Mouse (Mus musculus): ENCODE data around the gene Nrn1l. TPM values are rescaled to one million over a fixed set of nuclear protein-coding genes. Genes with fewer than 3 reads are reported as not detected.

The Nrn1l gene
- polyA plus RNA-seq (2012; rRNA removed) = 0.90 and 1.6 TPM in 2 replicates

- DNase-seq (ENCODE audit: low read depth) = peak; percentile 89
- TF ChIP-seq CTCF (IDR thresholded peaks at IDR 0.05; ENCODE audit: borderline replicate concordance, extremely low read depth, insufficient read depth, insufficient read length) (no peak), POLR2A (IDR thresholded peaks at IDR 0.05; ENCODE audit: borderline replicate concordance, extremely low read depth, insufficient read depth, insufficient read length, poor library complexity, severe bottlenecking) (no peak)
Measured at GRCm38 (mm10) chr8:105893339-105893738, at the start of gene Nrn1l. Gene Nrn1l (plus strand): TSS chr8:105893567.

- TF ChIP-seq CTCF (IDR thresholded peaks at IDR 0.05; ENCODE audit: borderline replicate concordance, extremely low read depth, insufficient read depth, insufficient read length) (no peak), POLR2A (IDR thresholded peaks at IDR 0.05; ENCODE audit: borderline replicate concordance, extremely low read depth, insufficient read depth, insufficient read length, poor library complexity, severe bottlenecking) (no peak)
- DNase-seq (ENCODE audit: low read depth) = no peak
Measured at GRCm38 (mm10) chr8:105846678-105847077, 46.7 kb upstream of the Nrn1l start.

GRCm38 (mm10) chr8:105850014-105850413 is 43.4 kb upstream of the Nrn1l start:
- no peak for DNase-seq (ENCODE audit: low read depth)
- TF ChIP-seq POLR2A (IDR thresholded peaks at IDR 0.05; ENCODE audit: borderline replicate concordance, extremely low read depth, insufficient read depth, insufficient read length, poor library complexity, severe bottlenecking) (no peak), CTCF (IDR thresholded peaks at IDR 0.05; ENCODE audit: borderline replicate concordance, extremely low read depth, insufficient read depth, insufficient read length) (no peak)

- no peak for DNase-seq (ENCODE audit: low read depth)
- TF ChIP-seq POLR2A (IDR thresholded peaks at IDR 0.05; ENCODE audit: borderline replicate concordance, extremely low read depth, insufficient read depth, insufficient read length, poor library complexity, severe bottlenecking) = no peak
- TF ChIP-seq CTCF (IDR thresholded peaks at IDR 0.05; ENCODE audit: borderline replicate concordance, extremely low read depth, insufficient read depth, insufficient read length) = no peak
Measured at GRCm38 (mm10) chr8:105850611-105851010, 42.8 kb upstream of the Nrn1l start.

GRCm38 (mm10) chr8:105851651-105852143 is 41.7 kb upstream of the Nrn1l start:
- TF ChIP-seq POLR2A (IDR thresholded peaks at IDR 0.05; ENCODE audit: borderline replicate concordance, extremely low read depth, insufficient read depth, insufficient read length, poor library complexity, severe bottlenecking) (peak; percentile 94; the same call in 1 of the 2 replicates), CTCF (IDR thresholded peaks at IDR 0.05; ENCODE audit: borderline replicate concordance, extremely low read depth, insufficient read depth, insufficient read length) (no peak)

GRCm38 (mm10) chr8:105852146-105852729 is 41.1 kb upstream of the Nrn1l start:
- DNase-seq (ENCODE audit: low read depth) = no peak

More at GRCm38 (mm10) chr8:105851651-105852143, 41.7 kb upstream of the Nrn1l start:
- DNase-seq (ENCODE audit: low read depth) = peak; percentile 98

GRCm38 (mm10) chr8:105853178-105853577 is 40.2 kb upstream of the Nrn1l start, which contains the start of gene Cenpt:
Gene Cenpt (minus strand): TSS chr8:105853278.
- DNase-seq (ENCODE audit: low read depth) = no peak
- TF ChIP-seq POLR2A (IDR thresholded peaks at IDR 0.05; ENCODE audit: borderline replicate concordance, extremely low read depth, insufficient read depth, insufficient read length, poor library complexity, severe bottlenecking) = no peak
- no peak for TF ChIP-seq CTCF (IDR thresholded peaks at IDR 0.05; ENCODE audit: borderline replicate concordance, extremely low read depth, insufficient read depth, insufficient read length)

More at GRCm38 (mm10) chr8:105852146-105852729, 41.1 kb upstream of the Nrn1l start:
- TF ChIP-seq CTCF (IDR thresholded peaks at IDR 0.05; ENCODE audit: borderline replicate concordance, extremely low read depth, insufficient read depth, insufficient read length) (no peak), POLR2A (IDR thresholded peaks at IDR 0.05; ENCODE audit: borderline replicate concordance, extremely low read depth, insufficient read depth, insufficient read length, poor library complexity, severe bottlenecking) (no peak)

- DNase-seq (ENCODE audit: low read depth) = no peak
- TF ChIP-seq POLR2A (IDR thresholded peaks at IDR 0.05; ENCODE audit: borderline replicate concordance, extremely low read depth, insufficient read depth, insufficient read length, poor library complexity, severe bottlenecking) (no peak), CTCF (IDR thresholded peaks at IDR 0.05; ENCODE audit: borderline replicate concordance, extremely low read depth, insufficient read depth, insufficient read length) (no peak)
Measured at GRCm38 (mm10) chr8:105854303-105854702, 39.1 kb upstream of the Nrn1l start.

- peak; percentile 97 for DNase-seq (ENCODE audit: low read depth)
- peak; percentile 91 for TF ChIP-seq CTCF (IDR thresholded peaks at IDR 0.05; ENCODE audit: borderline replicate concordance, extremely low read depth, insufficient read depth, insufficient read length)
- TF ChIP-seq POLR2A (IDR thresholded peaks at IDR 0.05; ENCODE audit: borderline replicate concordance, extremely low read depth, insufficient read depth, insufficient read length, poor library complexity, severe bottlenecking) = peak; percentile 61; the same call in 1 of the 2 replicates
Measured at GRCm38 (mm10) chr8:105854715-105855216, 38.6 kb upstream of the Nrn1l start, which contains the start of gene Thap11. Gene Thap11 (plus strand): TSS chr8:105855132.

GRCm38 (mm10) chr8:105855248-105856167 is 37.9 kb upstream of the Nrn1l start:
- DNase-seq (ENCODE audit: low read depth) = peak; percentile 65
- TF ChIP-seq POLR2A (IDR thresholded peaks at IDR 0.05; ENCODE audit: borderline replicate concordance, extremely low read depth, insufficient read depth, insufficient read length, poor library complexity, severe bottlenecking) (no peak), CTCF (IDR thresholded peaks at IDR 0.05; ENCODE audit: borderline replicate concordance, extremely low read depth, insufficient read depth, insufficient read length) (no peak)

All from brain, embryonic 14.5 days (tissue).